Mouse (Mus musculus): ENCODE data around the gene F930015N05Rik.

DNA sequence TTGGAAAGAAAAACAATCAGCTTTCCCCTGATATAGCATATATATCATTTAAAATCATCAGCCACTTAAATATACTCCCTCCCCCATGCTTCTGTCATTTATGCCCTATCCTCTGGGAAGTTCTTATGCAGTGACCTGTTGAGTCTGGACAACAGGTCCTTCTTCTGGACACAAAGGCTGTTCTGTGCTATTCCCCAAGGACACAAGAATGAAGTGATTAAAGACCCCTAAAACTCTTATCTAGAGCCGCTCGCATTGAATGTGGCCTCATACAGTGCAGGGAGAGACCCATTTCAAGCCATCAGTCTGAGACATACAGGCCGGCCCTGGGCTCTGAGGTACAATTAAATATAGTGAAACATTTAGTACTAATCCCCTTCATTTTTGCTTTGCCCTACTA is 1.3 kb upstream of the F930015N05Rik start:
- TF ChIP-seq CTCF (IDR thresholded peaks at IDR 0.05; ENCODE audit: low read depth): no peak
- no peak for TF ChIP-seq EP300 (IDR thresholded peaks at IDR 0.05; ENCODE audit: low read depth)

Data from liver, embryonic 14.5 days (tissue).